Mouse (Mus musculus) activated CD4-positive, CD25-positive, alpha-beta regulatory T cell, adult 4 months (primary cell): Measurements from ENCODE around the gene Cldn19. TPM values are rescaled to one million over a fixed set of nuclear protein-coding genes. Genes with fewer than 3 reads are reported as not detected.
"Not testable (repeated sequence)": the region's sequence is repeated elsewhere in the genome, so short reads cannot be mapped to it uniquely, and the experiment has no call there.

Experiments used
- ATAC-seq: one replicate; pipeline ENCODE4 v1.8.0; 2017
- polyA plus RNA-seq, 2 experiments: library from polyadenylated mRNA; unstranded; fragments of 100-300 nt; shearing (Covaris generic); gene quantifications; one replicate each; pipeline ENCODE4 v1.2.1; 2017

The Cldn19 gene
- polyA plus RNA-seq, 2 experiments from 2014 or later, result not detected

DNA sequence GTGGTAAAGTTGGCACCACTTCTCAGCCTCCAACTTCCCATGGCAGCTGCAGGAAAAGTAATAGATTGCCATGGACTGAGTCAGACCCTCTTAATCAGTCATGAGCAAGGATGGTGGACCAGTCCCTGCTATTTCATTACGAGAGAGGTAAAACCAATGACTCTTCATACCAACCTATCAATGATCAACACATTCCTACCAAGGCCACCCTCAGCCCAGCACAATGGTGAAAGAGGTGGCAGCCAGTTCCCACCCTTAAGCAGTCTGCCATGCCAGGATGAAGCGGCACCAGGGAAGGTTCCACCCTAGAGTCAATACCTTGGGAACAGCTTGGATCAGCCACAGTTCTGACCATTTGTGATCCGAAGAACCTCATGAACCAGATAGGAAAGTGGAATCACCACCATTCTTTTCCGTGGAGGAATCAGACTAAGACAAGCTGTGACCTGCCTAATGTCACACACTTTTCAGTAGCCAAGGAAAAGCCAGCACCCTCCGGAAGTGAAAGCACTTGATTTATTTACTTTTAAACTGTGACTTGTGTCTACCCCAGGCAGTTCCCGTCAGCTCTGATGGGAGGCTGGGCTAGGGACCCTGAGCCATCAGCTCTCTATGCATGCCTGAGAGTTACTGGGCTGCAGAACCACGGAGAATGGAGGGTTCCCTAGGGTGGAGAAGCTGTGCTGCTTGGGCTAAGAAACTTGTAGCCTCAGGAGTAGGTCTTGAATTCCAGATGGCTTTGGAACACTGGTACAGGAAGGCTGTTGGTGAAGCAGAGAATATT lies 3.0 kb upstream of the Cldn19 start:
- ATAC-seq, result no peak

GRCm38 (mm10) chr4:119254012-119254618 lies 1.1 kb upstream of the Cldn19 start:
- no peak for ATAC-seq

GRCm38 (mm10) chr4:119257083-119257482 lies 1.9 kb downstream of the Cldn19 start:
- ATAC-seq, result no peak

DNA sequence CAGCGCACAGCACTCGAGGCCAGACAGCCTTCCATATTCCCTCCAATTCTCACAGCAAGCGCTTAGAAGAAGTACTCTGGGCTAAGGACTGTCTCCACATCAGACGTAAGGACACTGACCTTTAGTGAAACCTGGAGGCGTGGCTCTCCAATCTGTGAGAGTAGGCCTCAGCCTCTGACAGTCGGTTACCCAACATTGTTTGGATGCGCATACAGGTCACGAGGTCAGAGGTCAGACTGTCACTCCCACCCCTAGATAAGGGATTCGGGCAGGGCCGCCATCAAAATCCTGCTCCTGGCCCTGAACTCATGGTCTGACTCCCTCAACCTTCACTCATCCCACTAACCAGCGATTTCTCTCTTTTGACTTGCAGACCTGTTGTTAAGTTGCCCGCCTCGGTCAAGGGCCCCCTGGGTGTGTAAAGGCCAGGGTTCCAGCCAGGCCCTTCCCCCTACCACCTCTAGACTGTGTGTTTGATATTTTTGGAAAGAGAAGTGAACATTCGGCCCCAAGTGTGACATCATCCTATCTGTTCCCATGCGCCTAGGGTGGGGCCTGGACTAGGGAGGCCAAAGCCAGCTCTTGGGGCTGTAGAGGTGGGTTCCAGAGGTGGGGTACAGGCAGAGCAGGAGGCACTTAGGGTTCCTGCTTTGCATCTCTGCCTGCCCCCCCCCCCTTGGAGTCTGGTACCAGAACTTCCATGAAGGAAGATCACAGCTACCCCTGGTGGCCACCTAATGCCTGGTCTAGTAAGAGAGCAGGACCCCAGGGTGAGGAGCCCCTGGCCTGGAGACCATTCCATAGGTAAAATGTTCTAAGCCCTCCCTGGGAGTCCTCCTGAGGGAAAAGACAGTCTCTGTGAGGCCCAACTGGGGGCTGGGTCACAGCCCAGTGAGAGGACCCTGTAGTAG lies 4.4 kb downstream of the Cldn19 start:
- no peak for ATAC-seq

DNA sequence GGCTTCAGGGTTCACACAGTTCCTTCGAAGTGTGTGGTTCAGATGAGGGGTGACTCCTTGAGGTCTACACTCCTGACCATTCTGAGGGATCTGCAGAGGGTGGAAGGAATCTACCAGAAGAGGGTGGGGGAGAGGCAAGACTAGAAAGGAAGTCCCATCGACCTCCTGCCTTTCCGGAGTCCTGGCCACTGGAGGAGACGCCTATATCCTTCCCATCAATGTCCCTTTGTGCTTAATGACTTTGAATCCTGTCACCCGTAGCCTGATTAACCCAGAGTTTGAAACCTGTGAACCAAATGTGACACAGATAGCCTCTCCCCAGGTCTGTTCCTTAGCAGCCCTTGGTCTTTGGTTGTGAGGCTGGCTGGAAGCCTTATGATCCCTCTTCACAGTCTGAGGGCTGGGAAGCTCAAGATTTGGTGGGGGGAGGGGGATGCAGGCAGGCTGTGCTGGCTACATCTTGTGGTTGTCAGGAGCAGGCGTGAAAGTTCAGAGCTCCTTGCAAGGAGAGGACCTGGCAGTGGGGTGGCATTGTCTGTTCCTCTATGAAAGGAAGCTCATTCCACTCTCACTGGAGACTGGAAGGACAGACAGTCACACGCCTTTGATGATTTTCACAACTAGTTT lies 6.0 kb downstream of the Cldn19 start:
- no peak for ATAC-seq

GRCm38 (mm10) chr4:119262483-119262882 lies 7.3 kb downstream of the Cldn19 start:
- ATAC-seq, result no peak

- ATAC-seq, result no peak
Measured at GRCm38 (mm10) chr4:119263459-119263858, 8.2 kb downstream of the Cldn19 start.

DNA sequence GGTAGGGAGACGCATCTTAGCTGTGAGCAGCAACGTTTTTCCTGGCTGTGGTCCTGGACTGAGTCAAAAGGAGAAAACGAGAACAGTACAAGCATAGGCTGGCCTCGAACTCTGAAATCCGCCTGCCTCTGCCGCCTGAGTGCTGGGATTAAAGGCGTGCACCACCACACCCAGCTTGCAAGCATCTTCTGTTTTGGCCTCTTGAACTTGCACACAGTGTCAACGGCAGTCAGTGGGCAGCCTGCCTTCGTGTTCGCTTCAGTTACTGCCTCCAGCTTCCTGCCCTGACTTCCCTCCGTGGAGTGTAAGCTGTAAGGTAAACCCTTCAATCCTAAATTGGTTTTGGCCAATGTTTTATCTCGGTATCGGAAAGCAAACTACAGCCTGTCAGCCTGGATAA lies 11.4 kb downstream of the Cldn19 start:
- no peak for ATAC-seq

- ATAC-seq, result no peak
Measured at GRCm38 (mm10) chr4:119274627-119275026, 19.4 kb downstream of the Cldn19 start.

- no peak for ATAC-seq
Measured at GRCm38 (mm10) chr4:119275226-119275625, 20.0 kb downstream of the Cldn19 start.

- no peak for ATAC-seq
Measured at GRCm38 (mm10) chr4:119275726-119276125, 20.5 kb downstream of the Cldn19 start.

GRCm38 (mm10) chr4:119278784-119279183 lies 23.6 kb downstream of the Cldn19 start:
- not testable (repeated sequence) for ATAC-seq

DNA sequence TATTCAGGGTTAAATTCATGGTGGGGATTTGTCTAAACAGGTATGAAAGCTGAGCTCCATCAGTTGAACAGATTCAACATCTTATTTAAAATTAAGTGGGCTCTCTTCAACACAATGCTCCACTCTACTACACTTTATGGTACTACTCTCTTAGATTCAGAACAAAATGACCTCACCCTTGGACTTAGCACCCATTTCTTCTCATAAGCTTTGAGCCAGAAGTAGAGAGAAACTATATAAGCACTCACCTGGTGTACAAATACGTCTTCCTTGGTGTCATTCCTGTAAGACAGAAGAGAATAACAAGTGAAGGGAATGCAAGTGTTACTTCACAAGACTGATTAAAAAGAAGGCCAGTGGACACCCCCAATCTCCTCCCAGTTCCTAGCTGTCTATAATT lies 29.6 kb downstream of the Cldn19 start:
- no peak for ATAC-seq

DNA sequence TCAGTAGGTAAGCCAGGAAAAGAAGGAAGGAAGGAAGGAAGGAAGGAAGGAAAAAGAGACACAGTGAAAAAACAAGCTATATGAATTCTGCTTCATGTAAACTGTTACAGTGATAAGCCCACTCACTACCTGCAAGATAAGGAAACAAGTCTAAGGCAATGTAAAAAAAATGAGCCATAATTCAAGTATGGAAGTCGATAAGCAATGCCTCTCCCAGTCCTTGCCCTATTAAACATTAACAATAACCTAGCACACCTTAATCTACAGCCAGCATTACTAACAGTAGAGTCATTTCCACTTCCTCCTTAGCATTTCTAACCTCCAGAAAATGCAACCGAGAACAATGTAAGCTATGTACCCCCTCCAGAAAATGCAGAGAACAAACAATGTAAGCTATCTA lies 30.1 kb downstream of the Cldn19 start:
- ATAC-seq, result no peak

DNA sequence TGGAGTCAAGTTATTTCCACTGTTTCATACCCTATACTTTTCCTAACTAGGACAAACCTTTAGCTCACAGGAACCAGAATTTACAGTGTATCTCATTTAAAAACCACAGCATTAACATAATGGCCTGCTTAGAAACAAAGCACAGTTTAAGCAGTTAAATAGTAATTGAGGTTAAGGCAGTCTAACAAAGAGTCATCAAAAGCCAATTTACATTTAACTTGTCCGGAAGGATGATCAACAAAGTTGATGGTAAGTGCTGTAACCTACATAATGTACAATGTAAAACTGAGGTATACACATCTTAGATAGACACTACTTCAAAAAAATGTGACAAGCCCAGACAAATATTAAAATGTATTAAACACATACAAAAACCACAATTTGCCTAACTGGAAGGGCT lies 36.7 kb downstream of the Cldn19 start:
- no peak for ATAC-seq

DNA sequence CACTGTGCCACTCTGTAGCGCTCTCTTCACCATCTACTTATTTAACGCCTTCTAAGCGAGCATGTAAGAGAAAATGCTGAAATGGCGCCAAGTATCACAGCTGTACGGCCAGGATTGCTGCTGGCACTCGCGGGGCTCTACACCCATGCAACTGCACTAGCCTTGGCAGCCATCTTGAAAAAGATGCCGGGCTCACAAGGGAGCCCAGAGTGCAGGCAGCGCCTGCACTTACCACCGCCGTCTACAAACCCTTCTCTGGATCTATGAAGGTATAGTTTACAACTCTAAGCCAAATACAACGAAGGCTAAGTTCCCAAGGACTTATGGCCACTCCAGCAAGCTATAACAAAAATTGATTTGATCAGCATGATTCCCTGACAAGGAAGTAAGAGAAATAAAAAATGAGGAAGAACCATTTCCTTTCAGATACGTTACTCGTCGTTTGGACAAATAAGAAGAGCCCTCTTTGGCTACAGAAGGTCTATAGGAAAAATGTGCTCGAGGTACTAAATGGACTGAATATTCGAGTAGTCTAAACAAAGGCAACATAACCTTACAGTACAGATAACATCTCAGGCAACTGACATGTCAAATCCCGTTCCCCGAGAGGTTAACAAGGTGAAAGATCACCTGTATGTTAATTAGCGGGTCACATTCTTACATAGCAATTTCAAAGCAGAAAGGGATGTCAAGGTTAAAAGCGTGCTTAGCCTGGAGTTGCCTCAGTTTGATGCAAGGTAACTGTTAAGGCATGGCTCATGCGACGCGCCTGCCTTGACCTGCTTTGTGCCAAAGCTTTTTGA lies 37.8 kb downstream of the Cldn19 start:
- ATAC-seq, result no peak

GRCm38 (mm10) chr4:119293574-119294258 lies 38.5 kb downstream of the Cldn19 start:
- no peak for ATAC-seq

DNA sequence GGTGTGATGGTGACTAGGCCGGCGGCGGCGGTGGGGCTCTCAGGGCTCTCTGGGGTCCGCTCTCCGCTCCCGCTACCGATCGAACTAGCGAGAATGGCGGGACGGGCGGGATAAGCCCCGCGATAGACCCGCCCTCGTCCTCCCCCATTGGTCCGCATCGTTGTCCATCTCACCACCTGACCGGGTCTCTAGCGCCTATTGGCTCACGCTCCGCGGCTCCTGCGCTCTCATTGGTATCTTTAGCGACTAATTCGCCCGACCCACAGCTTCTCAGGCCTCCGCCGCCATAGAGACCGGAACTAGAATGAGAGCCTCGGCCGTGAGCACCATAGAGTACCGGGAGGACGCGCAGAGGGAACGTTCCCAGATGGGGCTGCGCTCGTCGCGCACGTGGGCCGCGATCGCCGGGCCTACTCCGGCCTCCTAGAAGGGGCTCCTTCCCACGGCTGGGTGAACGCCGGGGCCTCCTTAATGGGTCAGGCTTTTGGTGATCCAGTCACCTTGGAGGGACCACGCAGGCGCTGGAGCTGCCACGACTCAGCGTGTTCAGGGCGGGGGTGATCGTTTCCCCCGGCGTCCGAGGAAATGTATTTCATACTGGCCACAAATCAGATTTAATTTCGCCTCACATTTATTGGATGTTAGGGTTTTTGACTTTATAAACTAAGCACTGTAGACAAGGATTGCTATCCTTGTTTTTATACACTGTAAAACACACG lies 39.4 kb downstream of the Cldn19 start, which contains the start of gene Ybx1:
Gene Ybx1, minus strand, starts transcription at position 190 of the 719 bp plus-strand sequence.
- ATAC-seq, result peak; percentile 98

DNA sequence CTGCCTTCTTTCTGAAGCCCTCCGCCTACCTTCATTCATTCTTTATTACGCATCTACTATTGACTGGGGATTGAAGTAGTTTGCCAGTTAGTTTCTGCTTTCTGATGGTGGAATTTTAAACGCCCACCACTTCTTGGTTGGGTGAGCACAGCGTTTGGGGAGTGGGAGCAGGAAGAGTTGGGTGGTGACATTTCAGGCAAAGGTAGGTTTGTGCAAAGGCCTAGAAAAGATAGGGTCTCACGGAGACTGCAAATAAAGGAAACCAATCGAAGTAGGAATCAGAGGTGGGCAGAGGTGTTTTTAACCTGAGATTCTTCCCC lies 39.9 kb downstream of the Cldn19 start:
- ATAC-seq, result no peak

- ATAC-seq, result no peak
Measured at GRCm38 (mm10) chr4:119297361-119297760, 42.1 kb downstream of the Cldn19 start.

DNA sequence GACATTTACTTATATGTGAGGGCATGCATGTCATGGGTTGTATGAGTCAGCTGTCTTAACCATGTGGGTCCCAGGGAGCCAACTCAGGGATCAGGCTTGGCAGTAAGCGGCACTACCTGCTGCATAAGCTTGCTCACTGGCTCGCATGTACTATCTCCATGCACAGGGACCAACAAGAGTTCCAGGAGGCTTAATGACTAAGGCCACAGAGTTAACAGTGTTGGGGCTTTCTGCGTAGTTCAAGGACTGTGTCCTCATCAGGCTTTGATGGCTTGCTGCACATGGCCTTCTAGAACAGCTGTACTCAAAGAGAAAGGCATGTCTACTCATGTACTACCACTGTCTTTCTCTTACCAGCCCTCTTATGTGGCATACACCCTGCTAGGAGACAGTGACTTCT lies 45.5 kb downstream of the Cldn19 start:
- ATAC-seq, result no peak
